Mouse (Mus musculus) E14TG2a.4 (cell line): Measurements from ENCODE around the gene Shisa8.

ENCODE experiments used
- CTCF ChIP-seq: conservative IDR thresholded peaks from 2 replicates; pipeline ENCODE4 v1.5.1; 2014; ENCODE audit warnings: low read length
- NANOG ChIP-seq: IDR thresholded peaks from 2 replicates; pipeline ENCODE4 v1.6.1; 2014; ENCODE audit warnings: borderline replicate concordance, low read length, mixed read lengths
- POU5F1 ChIP-seq: IDR thresholded peaks from 2 replicates; pipeline ENCODE4 v1.6.1; 2014; ENCODE audit warnings: low read length, borderline replicate concordance

GRCm38 (mm10) chr15:82208307-82208706 lies 4.3 kb downstream of the Shisa8 start:
- no peak for TF ChIP-seq CTCF
- TF ChIP-seq POU5F1: no peak
- TF ChIP-seq NANOG: no peak
